Mouse (Mus musculus): Measurements from ENCODE around the gene Casq2. TPM values are rescaled to one million over a fixed set of nuclear protein-coding genes. Genes with fewer than 3 reads are reported as not detected.

The Casq2 gene
- polyA plus RNA-seq, 1 experiment from 2014 or later: 0.41 TPM

DNA sequence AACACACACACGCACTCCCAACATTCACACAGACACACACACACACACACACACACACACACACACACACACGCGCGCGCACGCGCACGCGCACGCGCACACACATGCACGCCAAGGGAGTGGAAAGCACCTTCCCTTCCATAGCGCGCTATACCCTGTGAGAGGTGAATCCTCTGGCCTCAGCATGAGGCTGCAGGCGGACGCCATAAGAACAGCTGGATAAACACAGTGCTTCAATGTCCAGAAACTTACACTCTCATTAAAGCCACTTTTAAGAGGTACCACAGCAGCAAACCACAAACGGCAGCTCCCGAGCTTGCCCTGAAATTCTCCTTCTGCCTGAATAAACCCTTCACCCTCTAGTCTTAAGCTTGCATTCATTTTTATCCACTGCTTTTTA lies 89.5 kb downstream of the Casq2 start:
- no peak overlapping the region for H3K4me2 ChIP-seq
- 89% methylated on average over 17 of the region's 18 CpGs for WGBS
- H3K4me1 ChIP-seq: peaks cover 9% of the 10 kb centered on the region; the same call in 1 of the 2 replicates
- no peaks in the 10 kb centered on the region for H3K36me3 ChIP-seq (replicated peaks)
- H3K9me3 ChIP-seq: no peaks in the 10 kb centered on the region
- no peak overlapping the region for H3K9ac ChIP-seq
- H3K27ac ChIP-seq: no peak overlapping the region
- H3K4me3 ChIP-seq (replicated peaks): no peak overlapping the region
- no peak for ATAC-seq (ENCODE audit: low FRiP score)
- H3K27me3 ChIP-seq: 0 out of 2 replicates have a peak, but pooled peaks cover 2% of the 10 kb centered on the region

DNA sequence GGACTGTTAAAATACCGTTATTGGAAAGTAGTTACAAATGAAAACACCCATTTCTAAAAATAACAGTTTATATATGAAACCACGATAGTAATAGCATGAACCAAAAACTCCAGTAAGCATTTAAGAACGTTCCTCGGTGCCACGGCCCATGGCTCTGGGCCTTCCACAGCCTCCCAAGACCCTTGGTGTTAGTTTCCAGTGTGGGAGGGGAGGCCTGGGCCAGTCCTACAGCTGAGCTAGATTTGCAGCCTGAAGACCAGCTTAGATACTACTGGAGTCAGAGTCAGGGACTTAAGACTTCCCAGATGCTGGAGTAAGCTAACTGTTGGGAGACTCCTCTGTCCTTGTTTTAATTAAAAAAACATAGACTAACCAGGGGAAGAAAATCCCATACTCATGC lies 89.9 kb downstream of the Casq2 start:
- no peak overlapping the region for H3K4me2 ChIP-seq
- no peak overlapping the region for H3K4me3 ChIP-seq (replicated peaks)
- H3K9me3 ChIP-seq: no peaks in the 10 kb centered on the region
- WGBS: 87% methylated on average over 5 of the region's 5 CpGs
- H3K36me3 ChIP-seq (replicated peaks): no peaks in the 10 kb centered on the region
- peaks cover 9% of the 10 kb centered on the region; the same call in 1 of the 2 replicates for H3K4me1 ChIP-seq
- H3K9ac ChIP-seq: no peak overlapping the region
- ATAC-seq (ENCODE audit: low FRiP score): no peak
- H3K27ac ChIP-seq: no peak overlapping the region
- 0 out of 2 replicates have a peak, but pooled peaks cover 2% of the 10 kb centered on the region for H3K27me3 ChIP-seq

DNA sequence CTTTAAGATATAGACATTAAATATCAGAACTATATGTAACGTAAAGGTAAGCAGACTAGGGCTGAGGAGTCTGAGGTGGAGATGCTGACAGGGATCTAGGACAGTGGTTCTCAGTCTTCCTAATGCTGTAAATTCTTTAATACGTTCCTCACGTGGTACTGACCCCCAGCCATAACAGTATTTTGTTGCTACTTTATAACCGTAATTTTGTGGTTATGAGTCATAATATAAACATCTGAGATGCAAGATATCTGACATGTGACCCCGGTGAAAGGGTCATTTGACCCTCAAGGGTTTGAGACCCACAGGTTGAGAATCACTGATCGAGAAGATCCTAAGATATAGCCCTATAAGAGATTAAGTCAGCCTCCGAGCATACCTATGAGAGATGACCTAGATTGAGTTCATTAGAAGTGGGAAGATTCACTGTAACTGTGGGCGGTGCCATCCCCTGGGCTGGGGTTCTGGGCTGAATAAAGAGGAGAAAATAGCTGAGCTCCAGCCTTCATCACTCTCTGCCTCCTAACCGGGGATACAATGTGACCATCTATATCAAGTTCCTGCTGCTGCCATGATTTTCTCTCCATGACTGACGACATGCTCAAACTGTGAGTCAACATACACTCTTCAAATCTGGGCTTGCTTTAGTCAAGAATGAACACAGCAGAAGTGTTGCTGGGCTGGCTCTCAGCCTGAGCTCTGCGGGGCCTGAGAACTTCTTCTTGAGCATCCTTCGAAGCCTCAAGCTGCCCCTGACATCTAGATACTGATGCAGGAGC lies 91.8 kb downstream of the Casq2 start:
- Histone ChIP-seq H3K36me3 (replicated peaks) (no peaks in the 10 kb centered on the region), H3K4me2 (no peak overlapping the region), H3K27ac (no peak overlapping the region), H3K9me3 (no peaks in the 10 kb centered on the region), H3K4me1 (peaks cover 9% of the 10 kb centered on the region; the same call in 1 of the 2 replicates), H3K27me3 (0 out of 2 replicates have a peak, but pooled peaks cover 2% of the 10 kb centered on the region), H3K9ac (no peak overlapping the region), H3K4me3 (replicated peaks) (no peak overlapping the region)
- WGBS: 94% methylated on average over 12 of the region's 12 CpGs
- no peak for ATAC-seq (ENCODE audit: low FRiP score)

DNA sequence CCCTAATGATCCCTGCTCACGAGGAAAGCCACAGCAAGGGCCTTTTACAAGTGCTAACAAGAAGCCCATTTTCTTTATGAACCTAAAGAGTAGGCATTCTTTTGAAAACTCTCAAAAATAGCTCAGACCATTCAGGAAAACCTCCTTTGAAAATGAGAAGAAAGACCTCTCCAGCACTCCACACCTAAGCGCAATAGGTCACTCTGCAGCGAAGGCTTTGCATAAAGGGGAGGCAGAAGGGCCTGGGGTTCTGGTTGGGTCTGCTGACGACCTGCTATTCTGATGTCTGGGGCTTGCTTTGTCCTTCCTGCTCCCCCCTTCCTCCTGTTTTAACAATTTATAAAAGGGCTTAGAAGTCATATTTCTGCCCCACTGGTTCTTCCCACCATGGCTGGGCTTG lies 93.7 kb downstream of the Casq2 start:
- H3K27me3 ChIP-seq: 0 out of 2 replicates have a peak, but pooled peaks cover 2% of the 10 kb centered on the region
- no peak overlapping the region for H3K4me3 ChIP-seq (replicated peaks)
- WGBS: 12% methylated on average over 4 of the region's 4 CpGs
- H3K4me2 ChIP-seq: no peak overlapping the region
- peaks cover 9% of the 10 kb centered on the region; the same call in 1 of the 2 replicates for H3K4me1 ChIP-seq
- H3K27ac ChIP-seq: no peak overlapping the region
- no peak overlapping the region for H3K9ac ChIP-seq
- no peaks in the 10 kb centered on the region for H3K9me3 ChIP-seq
- H3K36me3 ChIP-seq (replicated peaks): no peaks in the 10 kb centered on the region
- no peak for ATAC-seq (ENCODE audit: low FRiP score)

DNA sequence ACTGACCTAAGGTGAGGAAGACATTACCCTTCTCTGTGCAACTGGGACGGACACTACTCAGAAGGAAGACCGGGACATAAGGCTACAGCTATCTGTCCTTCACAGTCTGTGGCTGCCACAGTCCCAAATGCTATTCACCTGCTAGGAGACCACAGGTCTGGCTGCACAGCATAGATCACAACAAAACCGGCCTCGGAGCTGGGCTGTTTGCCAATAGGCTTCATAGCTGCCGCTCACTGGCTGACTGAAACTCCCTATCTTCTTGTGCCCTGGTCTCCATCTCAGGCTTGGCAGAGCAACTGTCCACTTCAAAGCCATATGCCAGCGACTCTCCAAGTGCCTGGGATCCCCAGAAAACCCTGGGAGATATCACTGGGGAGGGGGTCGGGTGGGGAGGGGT lies 94.5 kb downstream of the Casq2 start:
- no peak overlapping the region for H3K27ac ChIP-seq

DNA sequence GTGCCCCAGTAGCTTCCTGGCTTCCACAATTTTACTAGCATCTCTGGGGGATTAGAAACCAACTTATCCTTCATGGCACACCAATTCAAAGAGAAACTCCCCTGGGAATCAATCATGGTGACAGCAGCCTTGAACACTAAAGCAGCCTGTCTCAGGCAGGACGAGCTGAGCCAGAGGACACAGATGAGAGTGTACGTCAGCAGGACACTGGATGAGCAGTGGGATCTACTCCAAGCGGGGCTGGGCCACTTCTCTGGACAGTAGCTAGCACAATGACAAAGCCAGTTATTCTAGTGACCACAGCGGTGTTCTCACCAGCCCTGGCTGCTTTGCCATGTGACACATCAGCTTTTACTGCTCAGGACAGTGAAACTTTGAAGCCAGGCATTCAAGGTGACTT lies 95.0 kb downstream of the Casq2 start:
- H3K4me3 ChIP-seq (replicated peaks): no peak overlapping the region
- H3K36me3 ChIP-seq (replicated peaks): no peaks in the 10 kb centered on the region
- peaks cover 5% of the 10 kb centered on the region; the same call in 1 of the 2 replicates for H3K9me3 ChIP-seq
- H3K9ac ChIP-seq: no peak overlapping the region
- H3K27ac ChIP-seq: no peak overlapping the region
- 86% methylated on average over 4 of the region's 4 CpGs for WGBS
- no peak overlapping the region for H3K4me2 ChIP-seq
- 0 out of 2 replicates have a peak, but pooled peaks cover 2% of the 10 kb centered on the region for H3K27me3 ChIP-seq
- peaks cover 9% of the 10 kb centered on the region; the same call in 1 of the 2 replicates for H3K4me1 ChIP-seq
- ATAC-seq (ENCODE audit: low FRiP score): no peak

More for the DNA sequence above, 94.5 kb downstream of the Casq2 start:
- ATAC-seq (ENCODE audit: low FRiP score): no peak
- Histone ChIP-seq H3K4me2 (no peak overlapping the region), H3K4me1 (peaks cover 9% of the 10 kb centered on the region; the same call in 1 of the 2 replicates), H3K9ac (no peak overlapping the region), H3K9me3 (peaks cover 1% of the 10 kb centered on the region; the same call in 1 of the 2 replicates), H3K27me3 (0 out of 2 replicates have a peak, but pooled peaks cover 2% of the 10 kb centered on the region), H3K4me3 (replicated peaks) (no peak overlapping the region), H3K36me3 (replicated peaks) (no peaks in the 10 kb centered on the region)
- whole genome bisulfite sequencing: 75% methylated on average over 7 of the region's 7 CpGs

DNA sequence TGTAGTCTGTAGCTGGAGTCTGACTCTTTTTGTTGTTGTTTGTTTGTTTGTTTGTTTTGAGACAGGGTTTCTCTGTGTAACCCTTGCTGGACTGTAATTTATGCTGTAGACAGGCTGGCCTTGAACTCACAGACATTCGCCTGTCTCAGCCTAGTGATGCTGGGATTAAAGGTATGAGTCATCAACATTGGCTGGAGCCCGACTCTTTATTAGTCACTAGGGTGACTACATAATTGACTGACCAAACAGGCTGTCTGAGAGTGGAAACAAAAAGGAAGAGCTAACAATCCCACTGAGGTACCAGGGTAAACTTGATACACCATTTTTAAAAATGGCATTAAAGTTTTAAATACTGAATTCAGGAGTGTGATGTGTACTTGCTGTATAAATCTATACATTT lies 96.4 kb downstream of the Casq2 start:
- Histone ChIP-seq H3K4me2 (no peak overlapping the region), H3K4me1 (peaks cover 9% of the 10 kb centered on the region; the same call in 1 of the 2 replicates), H3K27ac (no peak overlapping the region), H3K4me3 (replicated peaks) (no peak overlapping the region), H3K9ac (no peak overlapping the region), H3K36me3 (replicated peaks) (no peaks in the 10 kb centered on the region), H3K27me3 (0 out of 2 replicates have a peak, but pooled peaks cover 5% of the 10 kb centered on the region), H3K9me3 (peaks cover 5% of the 10 kb centered on the region; the same call in 1 of the 2 replicates)
- ATAC-seq (ENCODE audit: low FRiP score): no peak
- 88% methylated on average over 2 of the region's 2 CpGs for WGBS

DNA sequence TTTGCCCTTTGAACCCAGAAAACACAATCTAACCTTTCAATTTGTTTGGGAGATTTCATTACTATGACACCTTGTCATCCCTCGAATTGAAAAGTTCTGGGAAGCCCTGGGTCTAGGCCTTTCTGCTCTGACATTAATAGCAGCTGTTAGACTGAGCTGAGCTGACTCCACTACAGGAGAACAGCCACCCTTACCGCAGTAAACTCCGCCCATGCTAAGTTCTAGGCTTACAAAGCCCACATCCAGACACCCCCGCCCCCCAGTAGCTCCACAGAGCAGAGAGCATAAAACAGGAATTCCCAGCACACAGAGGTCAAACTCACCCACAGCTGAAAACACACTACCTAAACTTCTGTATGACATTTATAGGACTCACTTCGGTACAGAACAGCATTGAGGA lies 98.5 kb downstream of the Casq2 start:
- Histone ChIP-seq H3K36me3 (replicated peaks) (no peaks in the 10 kb centered on the region), H3K27ac (no peak overlapping the region), H3K9ac (no peak overlapping the region), H3K9me3 (peaks cover 5% of the 10 kb centered on the region; the same call in 1 of the 2 replicates), H3K4me2 (no peak overlapping the region), H3K4me3 (replicated peaks) (no peak overlapping the region), H3K4me1 (peaks cover 17% of the 10 kb centered on the region), H3K27me3 (0 out of 2 replicates have a peak, but pooled peaks cover 4% of the 10 kb centered on the region)
- ATAC-seq (ENCODE audit: low FRiP score): no peak
- WGBS: 74% methylated on average over 5 of the region's 5 CpGs

DNA sequence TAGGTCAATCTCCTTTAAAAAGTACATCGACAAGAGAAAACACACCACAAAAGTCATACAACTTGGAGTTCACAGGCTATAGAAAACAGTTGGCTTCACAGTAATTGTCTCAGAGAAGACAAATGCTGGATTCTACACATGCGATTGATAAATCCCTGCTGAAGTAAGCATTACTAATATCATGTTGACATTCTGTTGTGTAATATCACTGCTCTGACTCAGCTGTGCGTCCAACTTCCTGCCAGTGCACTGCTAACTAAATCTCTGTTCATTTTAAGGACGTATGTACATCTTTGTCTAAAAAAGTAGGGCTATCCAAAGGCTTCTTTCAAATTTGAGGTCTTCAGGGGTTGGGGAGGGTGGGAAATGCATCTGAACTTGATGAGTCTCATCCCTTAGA lies 101.2 kb downstream of the Casq2 start:
- Histone ChIP-seq H3K27me3 (peaks cover 24% of the 10 kb centered on the region), H3K36me3 (replicated peaks) (no peaks in the 10 kb centered on the region), H3K4me1 (peaks cover 15% of the 10 kb centered on the region), H3K4me3 (replicated peaks) (no peak overlapping the region), H3K4me2 (no peak overlapping the region), H3K9me3 (peaks cover 5% of the 10 kb centered on the region; the same call in 1 of the 2 replicates), H3K27ac (no peak overlapping the region), H3K9ac (no peak overlapping the region)
- no peak for ATAC-seq (ENCODE audit: low FRiP score)
- 81% methylated on average over 4 of the region's 4 CpGs for WGBS

DNA sequence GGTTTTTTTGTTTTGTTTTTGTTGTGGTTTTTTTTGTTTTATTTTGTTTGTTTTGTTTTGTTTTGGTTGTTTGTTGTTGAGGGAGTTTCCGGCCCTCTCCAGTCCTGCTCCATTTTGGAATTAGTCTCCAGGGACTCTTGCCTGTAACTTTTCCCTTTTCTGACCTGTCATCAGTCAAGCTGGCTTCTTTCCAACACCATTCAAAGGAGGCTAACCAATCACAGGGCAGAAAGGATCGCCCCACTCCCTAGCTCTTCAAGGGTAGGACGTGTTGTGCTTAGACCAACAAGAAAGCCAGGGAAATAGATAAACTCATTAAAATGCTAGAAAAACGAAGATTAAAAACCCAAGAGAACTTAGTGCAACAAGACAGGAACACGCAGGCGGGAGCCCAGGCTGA lies 102.8 kb downstream of the Casq2 start:
- H3K36me3 ChIP-seq (replicated peaks): no peaks in the 10 kb centered on the region
- no peak overlapping the region for H3K9ac ChIP-seq
- H3K4me3 ChIP-seq (replicated peaks): no peak overlapping the region
- 14% methylated on average over 6 of the region's 6 CpGs for WGBS
- H3K4me2 ChIP-seq: peak overlapping the region; percentile 25; the same call in 1 of the 2 replicates
- H3K4me1 ChIP-seq: peaks cover 28% of the 10 kb centered on the region
- ATAC-seq (ENCODE audit: low FRiP score): no peak
- H3K9me3 ChIP-seq: peaks cover 5% of the 10 kb centered on the region; the same call in 1 of the 2 replicates
- H3K27me3 ChIP-seq: peaks cover 40% of the 10 kb centered on the region
- H3K27ac ChIP-seq: no peak overlapping the region

DNA sequence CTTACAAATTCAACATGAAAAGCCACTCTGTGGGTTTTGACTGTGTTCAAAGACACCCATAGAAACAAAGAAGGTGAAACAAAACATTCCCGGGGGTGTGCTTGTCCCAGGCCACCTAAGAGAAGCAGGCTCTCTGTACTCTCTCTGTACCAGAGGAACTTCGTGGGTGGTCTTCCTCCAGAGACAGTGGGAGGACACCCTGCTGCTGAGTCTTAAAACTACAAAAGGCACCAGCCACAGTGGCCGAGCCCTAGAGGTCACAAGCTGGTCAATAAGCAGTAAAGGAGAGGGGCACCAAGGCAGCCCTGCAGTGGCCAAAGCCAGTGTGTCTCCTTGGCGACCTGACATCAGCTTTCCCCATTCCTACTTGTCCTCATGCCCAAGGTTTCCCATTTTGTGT lies 103.8 kb downstream of the Casq2 start:
- no peak overlapping the region for H3K27ac ChIP-seq
- no peaks in the 10 kb centered on the region for H3K36me3 ChIP-seq (replicated peaks)
- no peak overlapping the region for H3K4me3 ChIP-seq (replicated peaks)
- 3% methylated on average over 4 of the region's 4 CpGs for WGBS
- peaks cover 5% of the 10 kb centered on the region; the same call in 1 of the 2 replicates for H3K9me3 ChIP-seq
- H3K9ac ChIP-seq: no peak overlapping the region
- H3K4me1 ChIP-seq: peaks cover 38% of the 10 kb centered on the region
- no peak for ATAC-seq (ENCODE audit: low FRiP score)
- H3K27me3 ChIP-seq: peaks cover 50% of the 10 kb centered on the region
- no peak overlapping the region for H3K4me2 ChIP-seq

DNA sequence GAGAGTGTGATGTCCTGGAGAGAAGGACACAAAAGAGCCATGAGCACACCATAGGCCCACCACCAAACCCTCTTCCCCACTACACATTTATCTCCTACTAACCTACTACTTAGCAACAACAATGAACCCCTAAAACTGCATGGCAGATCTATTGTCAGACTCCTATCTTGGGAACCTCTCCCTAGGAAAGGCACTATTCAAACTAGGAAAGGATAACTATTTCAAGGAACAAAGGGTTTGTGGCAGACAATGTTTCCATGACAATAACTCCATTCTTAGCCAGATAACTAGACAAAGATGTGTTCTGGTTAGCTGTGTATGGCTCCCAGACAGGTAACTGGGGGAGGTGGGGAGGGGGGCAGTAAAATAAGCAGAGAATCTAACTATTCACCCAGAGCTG lies 104.4 kb downstream of the Casq2 start:
- Histone ChIP-seq H3K4me2 (no peak overlapping the region), H3K4me3 (replicated peaks) (no peak overlapping the region), H3K4me1 (peaks cover 41% of the 10 kb centered on the region), H3K27ac (no peak overlapping the region), H3K36me3 (replicated peaks) (no peaks in the 10 kb centered on the region), H3K27me3 (peaks cover 57% of the 10 kb centered on the region), H3K9ac (no peak overlapping the region), H3K9me3 (peaks cover 5% of the 10 kb centered on the region; the same call in 1 of the 2 replicates)
- ATAC-seq (ENCODE audit: low FRiP score): no peak

All from forebrain, embryonic 12.5 days (tissue).